Comparison of ENCODE assay signal across 23 mouse cellular contexts in the genomic region with DNA sequence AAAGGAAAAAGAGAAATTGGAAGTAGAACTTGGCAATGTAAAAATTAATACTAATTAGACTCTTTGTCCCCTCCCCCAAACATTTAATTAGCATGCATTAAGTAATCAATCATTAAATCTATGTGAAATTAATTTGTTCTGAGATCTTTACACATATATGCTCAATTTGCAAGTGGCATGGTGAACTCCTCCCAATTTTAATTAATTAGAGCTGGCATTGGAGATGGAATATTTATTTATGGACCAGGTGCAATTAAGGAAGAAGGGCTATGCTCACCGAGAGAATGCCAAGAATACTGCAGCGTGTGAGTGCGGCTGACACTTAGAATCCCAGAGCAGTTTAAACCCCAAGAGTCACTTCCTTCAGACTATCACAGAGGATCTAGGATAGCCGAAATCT.
DNase-seq lines count a peak whose midpoint lies in the region; ATAC-seq and TF ChIP-seq lines count a peak whose summit lies in the region.
"Had no signal": no experiment of that assay in that cellular context is flagged by ENCODE, and none has a peak within 500 bp of the region (broad histone marks: within the 10 kb centered on the region; RNA-seq: fewer than 3 reads in every experiment).

No protein-coding gene starts in this region.

- H3K36me3 ChIP-seq in forebrain, embryonic 14.5 days (ENCODE audit: control insufficient read depth, insufficient read depth, low read length), result no peaks in the 10 kb centered on the region
- no peaks in the 10 kb centered on the region for H3K36me3 ChIP-seq in forebrain, embryonic 10.5 days (replicated peaks)
- no peaks in the 10 kb centered on the region for H3K36me3 ChIP-seq in forebrain, embryonic 15.5 days
- H3K36me3 ChIP-seq in forebrain, embryonic 13.5 days (ENCODE audit: poor library complexity, severe bottlenecking), result no peaks in the 10 kb centered on the region
- no peaks in the 10 kb centered on the region for H3K36me3 ChIP-seq in midbrain, embryonic 11.5 days (ENCODE audit: control insufficient read depth, insufficient read depth, low read length)
- H3K36me3 ChIP-seq in midbrain, postnatal 0 days (ENCODE audit: insufficient read depth, low read length), result no peaks in the 10 kb centered on the region
- H3K36me3 ChIP-seq: G1E had no signal

- H3K4me3 ChIP-seq in forebrain, embryonic 14.5 days (ENCODE audit: low read depth, low read length), result no peak overlapping the region
- no peak overlapping the region for H3K4me3 ChIP-seq in forebrain, embryonic 10.5 days
- H3K4me3 ChIP-seq in forebrain, embryonic 15.5 days, result no peak overlapping the region
- no peak overlapping the region for H3K4me3 ChIP-seq in forebrain, embryonic 13.5 days
- no peak overlapping the region for H3K4me3 ChIP-seq in midbrain, embryonic 11.5 days (ENCODE audit: low read depth, low read length)
- H3K4me3 ChIP-seq in midbrain, postnatal 0 days (ENCODE audit: low read depth, low read length), result no peak overlapping the region

- no peak for ATAC-seq in forebrain, embryonic 14.5 days
- ATAC-seq in forebrain, embryonic 15.5 days (replicated peaks), result no peak
- ATAC-seq in forebrain, embryonic 13.5 days, result no peak
- ATAC-seq in midbrain, embryonic 11.5 days (ENCODE audit: low FRiP score), result no peak
- no peak for ATAC-seq in midbrain, postnatal 0 days (ENCODE audit: low FRiP score)
- ATAC-seq: activated CD4-positive, CD25-positive, alpha-beta regulatory T cell, adult 4 months; CD4-positive, CD25-positive, alpha-beta regulatory T cell, adult 4 months; Patski had no signal

- H3K27me3 ChIP-seq in forebrain, embryonic 14.5 days (replicated peaks; ENCODE audit: control insufficient read depth, insufficient read depth, low read length), result no peaks in the 10 kb centered on the region
- peaks cover 16% of the 10 kb centered on the region for H3K27me3 ChIP-seq in forebrain, embryonic 10.5 days (ENCODE audit: poor library complexity, severe bottlenecking)
- H3K27me3 ChIP-seq in forebrain, embryonic 15.5 days, result no peaks in the 10 kb centered on the region
- H3K27me3 ChIP-seq in forebrain, embryonic 13.5 days, result 0 out of 2 replicates have a peak, but pooled peaks cover 3% of the 10 kb centered on the region
- H3K27me3 ChIP-seq in midbrain, embryonic 11.5 days (ENCODE audit: control insufficient read depth, insufficient read depth, low read length), result no peaks in the 10 kb centered on the region
- no peaks in the 10 kb centered on the region for H3K27me3 ChIP-seq in midbrain, postnatal 0 days (ENCODE audit: insufficient read depth, low read length)
- H3K27me3 ChIP-seq: CH12.LX had no signal

- TF ChIP-seq POLR2A in brain, embryonic 14.5 days (IDR thresholded peaks at IDR 0.05; ENCODE audit: borderline replicate concordance, extremely low read depth, insufficient read depth, insufficient read length, poor library complexity, severe bottlenecking), result no peak

- peak; percentile 48 for DNase-seq in forebrain, embryonic 14.5 days (ENCODE audit: low spot score)
- no peak for DNase-seq in forebrain, embryonic 10.5 days (ENCODE audit: extremely low spot score, low spot score)
- DNase-seq in midbrain, embryonic 11.5 days (ENCODE audit: low spot score, missing footprints), result peak; percentile 77
- DNase-seq in midbrain, postnatal 0 days (ENCODE audit: low spot score), result no peak
- peak; percentile 63 for DNase-seq in brain, embryonic 14.5 days (ENCODE audit: low read depth)
- no peak for DNase-seq in heart, adult 18-20 months
- DNase-seq: adrenal gland, adult 2 months; adrenal gland, adult 8-10 months; adrenal gland, postnatal 10 days; adrenal gland, postnatal 14 days; adrenal gland, postnatal 25 days; adrenal gland, postnatal 36 days; B cell, adult 2 months; cerebellum, adult 11 months; cerebellum, adult 11-12 months; cerebellum, adult 18-20 months had no signal

- no peak overlapping the region for H3K9ac ChIP-seq in forebrain, embryonic 14.5 days (ENCODE audit: low read length)
- H3K9ac ChIP-seq in forebrain, embryonic 15.5 days (replicated peaks), result no peak overlapping the region
- H3K9ac ChIP-seq in forebrain, embryonic 13.5 days, result no peak overlapping the region
- H3K9ac ChIP-seq in midbrain, embryonic 11.5 days (ENCODE audit: low read length), result no peak overlapping the region
- no peak overlapping the region for H3K9ac ChIP-seq in midbrain, postnatal 0 days (replicated peaks; ENCODE audit: low read length, poor library complexity, severe bottlenecking)

- no peaks in the 10 kb centered on the region for H3K9me3 ChIP-seq in forebrain, embryonic 14.5 days (replicated peaks; ENCODE audit: control insufficient read depth, low read length)
- no peaks in the 10 kb centered on the region for H3K9me3 ChIP-seq in forebrain, embryonic 10.5 days
- no peaks in the 10 kb centered on the region for H3K9me3 ChIP-seq in forebrain, embryonic 15.5 days
- no peaks in the 10 kb centered on the region for H3K9me3 ChIP-seq in forebrain, embryonic 13.5 days (replicated peaks)
- H3K9me3 ChIP-seq in midbrain, embryonic 11.5 days (ENCODE audit: control insufficient read depth, low read length), result no peaks in the 10 kb centered on the region
- H3K9me3 ChIP-seq in midbrain, postnatal 0 days (ENCODE audit: low read length), result no peaks in the 10 kb centered on the region
- H3K9me3 ChIP-seq: G1E had no signal

- no peak overlapping the region for H3K27ac ChIP-seq in forebrain, embryonic 14.5 days (ENCODE audit: low read depth, low read length)
- no peak overlapping the region for H3K27ac ChIP-seq in forebrain, embryonic 10.5 days
- H3K27ac ChIP-seq in forebrain, embryonic 15.5 days (replicated peaks), result peak overlapping the region; percentile 35; the same call in 1 of the 2 replicates
- H3K27ac ChIP-seq in forebrain, embryonic 13.5 days, result no peak overlapping the region
- H3K27ac ChIP-seq in midbrain, embryonic 11.5 days (ENCODE audit: low read depth, low read length), result no peak overlapping the region
- H3K27ac ChIP-seq in midbrain, postnatal 0 days (ENCODE audit: low read depth, low read length), result no peak overlapping the region

- 38% methylated on average over 4 of the region's 4 CpGs for WGBS in forebrain, embryonic 14.5 days
- WGBS in forebrain, embryonic 10.5 days, result 87% methylated on average over 4 of the region's 4 CpGs
- WGBS in forebrain, embryonic 15.5 days, result 49% methylated on average over 4 of the region's 4 CpGs
- WGBS in forebrain, embryonic 13.5 days, result 57% methylated on average over 4 of the region's 4 CpGs
- WGBS in midbrain, embryonic 11.5 days, result 85% methylated on average over 4 of the region's 4 CpGs
- WGBS in midbrain, postnatal 0 days, result 53% methylated on average over 4 of the region's 4 CpGs

- no peak overlapping the region for H3K4me2 ChIP-seq in forebrain, embryonic 14.5 days (ENCODE audit: low read length)
- no peak overlapping the region for H3K4me2 ChIP-seq in forebrain, embryonic 15.5 days (replicated peaks)
- H3K4me2 ChIP-seq in forebrain, embryonic 13.5 days, result no peak overlapping the region
- no peak overlapping the region for H3K4me2 ChIP-seq in midbrain, embryonic 11.5 days
- no peak overlapping the region for H3K4me2 ChIP-seq in midbrain, postnatal 0 days (ENCODE audit: low read depth, low read length, poor library complexity, severe bottlenecking)

- H3K4me1 ChIP-seq in forebrain, embryonic 14.5 days (ENCODE audit: control insufficient read depth, insufficient read depth, low read length), result peaks cover 5% of the 10 kb centered on the region; the same call in 1 of the 2 replicates
- peaks cover 16% of the 10 kb centered on the region for H3K4me1 ChIP-seq in forebrain, embryonic 10.5 days
- peaks cover 27% of the 10 kb centered on the region for H3K4me1 ChIP-seq in forebrain, embryonic 15.5 days
- H3K4me1 ChIP-seq in forebrain, embryonic 13.5 days, result peaks cover 7% of the 10 kb centered on the region; the same call in 1 of the 2 replicates
- H3K4me1 ChIP-seq in midbrain, embryonic 11.5 days (ENCODE audit: control insufficient read depth, insufficient read depth, low read length), result peaks cover 4% of the 10 kb centered on the region; the same call in 1 of the 2 replicates
- H3K4me1 ChIP-seq in midbrain, postnatal 0 days (ENCODE audit: insufficient read depth, low read length), result no peaks in the 10 kb centered on the region

- TF ChIP-seq CTCF in midbrain, postnatal 0 days (IDR thresholded peaks at IDR 0.05), result no peak
- no peak for TF ChIP-seq CTCF in brain, embryonic 14.5 days (IDR thresholded peaks at IDR 0.05; ENCODE audit: borderline replicate concordance, extremely low read depth, insufficient read depth, insufficient read length)

Comparison
In these comparisons a context has a peak if more than half of its experiments do, and no peak if none do; other contexts are left out.
1. DNase-seq: peak in forebrain, embryonic 14.5 days (single experiment), midbrain, embryonic 11.5 days (single experiment) and brain, embryonic 14.5 days (single experiment); none in forebrain, embryonic 10.5 days (single experiment), midbrain, postnatal 0 days (single experiment) and heart, adult 18-20 months (0 of 2).